Mouse (Mus musculus) central nervous system, embryonic 11.5 days (tissue): Measurements from ENCODE around the gene Tdrd7. TPM values are rescaled to one million over a fixed set of nuclear protein-coding genes. Genes with fewer than 3 reads are reported as not detected.

Source experiments
- polyA plus RNA-seq: library from polyadenylated mRNA; depleted of rRNA; stranded (reverse); fragments of >200 nt; gene quantifications from 2 replicates; pipeline ENCODE4 v1.2.3, GENCODE M21; 2012; rRNA removed

Tdrd7 gene
- polyA plus RNA-seq: 10.5 and 11.3 TPM in 2 replicates

DNA sequence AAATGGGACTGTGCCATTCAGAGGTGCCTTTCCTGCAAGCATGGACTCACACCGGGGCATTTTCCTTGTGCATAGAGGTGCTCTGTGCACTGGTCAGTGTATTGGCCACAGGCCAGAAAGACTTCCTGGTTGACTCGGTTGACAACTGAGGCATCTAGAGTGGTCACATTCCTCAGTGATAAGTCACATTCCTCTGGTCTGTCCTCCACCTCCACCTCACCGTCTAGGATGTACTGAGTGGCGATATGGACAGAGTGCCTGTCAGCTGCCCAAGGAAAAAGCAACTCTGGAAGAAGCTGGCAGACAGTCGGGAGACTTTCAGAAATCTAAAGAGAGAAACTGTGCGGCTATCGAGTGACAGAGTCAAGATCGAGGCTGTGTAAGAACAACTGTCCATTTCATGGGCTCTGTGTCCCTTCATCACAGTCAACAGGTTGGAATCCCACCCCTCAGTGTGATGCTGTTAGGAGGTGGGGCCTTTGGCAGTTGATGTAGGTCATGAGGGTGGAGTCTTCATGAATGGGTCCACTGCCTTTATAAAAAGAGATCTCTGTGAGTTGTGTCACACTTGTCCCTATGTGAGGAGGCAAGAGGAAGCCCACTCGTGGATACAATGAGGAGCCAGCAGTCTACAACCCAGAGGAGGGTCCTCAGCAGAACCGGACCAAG is at the start of gene Tdrd7:
Gene Tdrd7 (plus strand): TSS at position 564 of the 669 bp plus-strand sequence.

DNA sequence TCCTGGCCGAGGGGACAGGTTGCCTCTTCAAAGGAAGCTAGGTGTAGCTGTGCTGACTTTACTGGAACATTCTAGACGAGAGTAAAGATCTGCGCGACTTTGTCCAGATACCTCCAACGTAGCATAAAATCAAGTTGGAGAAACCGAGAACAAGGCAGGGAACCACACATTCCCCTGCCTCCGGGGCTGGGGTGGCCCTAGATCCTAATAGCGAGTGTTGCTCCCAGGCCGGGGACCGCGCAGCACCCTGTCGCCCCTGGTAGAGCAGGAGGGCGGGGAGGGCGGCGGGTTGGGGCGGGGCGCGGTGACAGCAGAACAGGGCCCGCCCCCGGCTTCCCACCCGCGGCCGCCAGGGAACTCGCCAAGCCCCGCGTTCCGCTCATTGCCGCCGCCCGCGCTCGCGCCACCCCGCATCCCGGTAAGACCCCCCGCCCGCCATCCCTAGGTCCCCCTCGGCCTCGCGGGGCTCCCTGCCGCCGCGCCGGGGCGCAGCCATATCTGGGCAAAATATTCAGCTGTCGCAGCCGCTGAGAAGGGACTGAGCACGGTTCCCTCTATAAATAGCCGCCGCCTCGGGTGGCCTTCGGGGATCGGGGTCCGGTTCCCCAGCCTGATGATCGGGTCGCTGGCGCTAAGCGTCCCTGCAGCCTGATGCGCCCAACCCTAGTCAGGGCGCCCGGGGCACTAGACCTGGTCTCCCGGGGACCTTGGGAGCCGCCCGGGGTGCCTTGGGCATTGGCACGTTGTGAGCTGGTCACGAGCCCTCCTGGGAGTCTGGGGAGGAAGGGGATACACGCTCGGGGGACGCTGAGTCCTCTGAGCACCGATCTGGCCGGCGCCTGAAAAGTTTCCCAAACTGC is 74.0 kb downstream of the Tdrd7 start, which contains the start of gene Tmod1:
Gene Tmod1 (plus strand): TSS at position 44 of the 860 bp plus-strand sequence.

Other genes starting within 250 kb of the Tdrd7 start
- 4.3 and 5.1 TPM in 2 replicates for gene Aldh1b1, start 166.3 kb upstream of the Tdrd7 start, polyA plus RNA-seq
- 101 and 151 TPM in 2 replicates for gene Igfbpl1, start 138.4 kb upstream of the Tdrd7 start, polyA plus RNA-seq
- gene Stra6l, start 116.7 kb upstream of the Tdrd7 start, polyA plus RNA-seq: 0.72 and 2.2 TPM in 2 replicates
- 0.09 and 0.26 TPM in 2 replicates for gene Ccdc180, start 75.0 kb upstream of the Tdrd7 start, polyA plus RNA-seq
- gene Tmod1, start 73.6 kb downstream of the Tdrd7 start, polyA plus RNA-seq: 5.0 and 6.7 TPM in 2 replicates
- gene Ncbp1, start 173.3 kb downstream of the Tdrd7 start, polyA plus RNA-seq: 128 and 174 TPM in 2 replicates
- gene Tstd2, start 173.4 kb downstream of the Tdrd7 start, polyA plus RNA-seq: 27.8 and 38.9 TPM in 2 replicates
- 31.9 and 32.0 TPM in 2 replicates for gene Xpa, start 231.0 kb downstream of the Tdrd7 start, polyA plus RNA-seq